Mouse (Mus musculus) cerebellum, adult 2 months (tissue): ENCODE measurements around the gene Cers1. TPM values are rescaled to one million over a fixed set of nuclear protein-coding genes. Genes with fewer than 3 reads are reported as not detected.

Experiments
- DNase-seq, 2 experiments: peaks; one replicate each; pipeline ENCODE4 v3.0.0; 2021
- H3K27ac ChIP-seq: fragments of 200-500 bp; 2 replicates; pipeline ENCODE4 v1.5.1; 2012; ENCODE audit warnings: low read length, control low read depth, inconsistent platforms; ENCODE audit not compliant: insufficient read depth
- H3K27me3 ChIP-seq: fragments of 200-500 bp; 2 replicates; pipeline ENCODE4 v1.6.1; 2012; ENCODE audit warnings: inconsistent platforms, mild to moderate bottlenecking, low read length, moderate library complexity; ENCODE audit not compliant: control insufficient read depth, insufficient read depth
- H3K4me1 ChIP-seq: fragments of 200-500 bp; 2 replicates; pipeline ENCODE4 v1.6.1; 2011; ENCODE audit warnings: low read length; ENCODE audit not compliant: control insufficient read depth, insufficient read depth
- H3K4me3 ChIP-seq: fragments of 200-500 bp; replicated peaks from 2 replicates; pipeline ENCODE3; 2011; ENCODE audit warnings: mild to moderate bottlenecking, low read depth, low read length, control low read depth; ENCODE audit not compliant: insufficient read depth
- CTCF ChIP-seq: fragments of 200-500 bp; IDR thresholded peaks from 2 replicates; pipeline ENCODE4 v1.5.1; 2011; ENCODE audit warnings: low read depth, mild to moderate bottlenecking, control low read depth, low read length, moderate library complexity, borderline replicate concordance; ENCODE audit not compliant: insufficient read depth
- POLR2A ChIP-seq: fragments of 200-500 bp; IDR thresholded peaks from 2 replicates; pipeline ENCODE4 v1.6.1; 2011; ENCODE audit warnings: low read length, control low read depth, borderline replicate concordance; ENCODE audit not compliant: insufficient read depth
- WGBS: fragments of 180-500 bp; shearing (Covaris S2); methylation state at CpG from one replicate; pipeline ENCODE4 v1.1.7; 2018; 5-methylcytosine and 5-hydroxymethylcytosine counted together
- polyA plus RNA-seq: library from polyadenylated mRNA; depleted of rRNA; stranded (reverse); fragments of >200 nt; gene quantifications from 2 replicates; pipeline ENCODE4 v1.2.3, GENCODE M21; 2012; rRNA removed

Cers1 gene
- polyA plus RNA-seq: 55.5 and 56.8 TPM in 2 replicates

GRCm38 (mm10) chr8:70315624-70316510 is at the start of gene Cers1:
TSS of gene Cers1 (plus strand) at chr8:70315775.
- H3K4me1 ChIP-seq: peaks cover 10% of the 10 kb centered on the region

GRCm38 (mm10) chr8:70267674-70268073 is 47.9 kb upstream of the Cers1 start:
- H3K4me3 ChIP-seq: no peak overlapping the region
- DNase-seq: no peak
- 95% methylated on average over 3 of the region's 3 CpGs for WGBS
- TF ChIP-seq CTCF: no peak
- TF ChIP-seq POLR2A: no peak
- no peaks in the 10 kb centered on the region for H3K27me3 ChIP-seq
- peaks cover 15% of the 10 kb centered on the region for H3K4me1 ChIP-seq
- no peak overlapping the region for H3K27ac ChIP-seq

More at GRCm38 (mm10) chr8:70315624-70316510, at the start of gene Cers1:
- DNase-seq: peak; percentile 80 to 84
- TF ChIP-seq POLR2A (peak; percentile 63), CTCF (no peak)
- WGBS: 2% methylated on average over 66 of the region's 66 CpGs
- Histone ChIP-seq H3K4me3 (peak within 1 kb of the TSS; percentile 83), H3K27me3 (no peaks in the 10 kb centered on the region), H3K27ac (peak within 1 kb of the TSS; percentile 63)

GRCm38 (mm10) chr8:70268311-70268710 is 47.3 kb upstream of the Cers1 start:
- Histone ChIP-seq H3K4me3 (no peak overlapping the region), H3K4me1 (peaks cover 15% of the 10 kb centered on the region), H3K27me3 (no peaks in the 10 kb centered on the region), H3K27ac (peak overlapping the region; percentile 73)
- no peak for TF ChIP-seq POLR2A
- no peak for TF ChIP-seq CTCF
- peak; percentile 35 to 56 for DNase-seq
- WGBS: 28% methylated on average over 5 of the region's 5 CpGs

- Histone ChIP-seq H3K4me1 (peaks cover 15% of the 10 kb centered on the region), H3K27ac (peak overlapping the region; percentile 73), H3K27me3 (no peaks in the 10 kb centered on the region), H3K4me3 (no peak overlapping the region)
- TF ChIP-seq CTCF (peak; percentile 30; the same call in 1 of the 2 replicates), POLR2A (no peak)
- no peak for DNase-seq
- WGBS: 40% methylated on average over 11 of the region's 11 CpGs
Observed at GRCm38 (mm10) chr8:70268799-70269565, 46.6 kb upstream of the Cers1 start.

GRCm38 (mm10) chr8:70272949-70273348 is 42.6 kb upstream of the Cers1 start:
- Histone ChIP-seq H3K4me1 (peaks cover 15% of the 10 kb centered on the region), H3K27me3 (no peaks in the 10 kb centered on the region), H3K27ac (no peak overlapping the region), H3K4me3 (no peak overlapping the region)
- DNase-seq: no peak
- TF ChIP-seq POLR2A (no peak), CTCF (no peak)
- 51% methylated on average over 3 of the region's 3 CpGs for WGBS

- H3K27ac ChIP-seq: no peak overlapping the region
- no peak for TF ChIP-seq POLR2A
- no peak for TF ChIP-seq CTCF
- peaks cover under 1% of the 10 kb centered on the region; the same call in 1 of the 2 replicates for H3K4me1 ChIP-seq
- no peaks in the 10 kb centered on the region for H3K27me3 ChIP-seq
- no peak for DNase-seq
- no peak overlapping the region for H3K4me3 ChIP-seq
Observed at GRCm38 (mm10) chr8:70274350-70274749, 41.2 kb upstream of the Cers1 start.

- no peak overlapping the region for H3K27ac ChIP-seq
- no peaks in the 10 kb centered on the region for H3K27me3 ChIP-seq
- TF ChIP-seq CTCF (no peak), POLR2A (no peak)
- H3K4me3 ChIP-seq: no peak overlapping the region
- 91% methylated on average over 3 of the region's 3 CpGs for WGBS
- H3K4me1 ChIP-seq: no peaks in the 10 kb centered on the region
- DNase-seq: no peak
Observed at GRCm38 (mm10) chr8:70276476-70276875, 39.1 kb upstream of the Cers1 start.
